Mouse (Mus musculus) CH12.LX (cell line): Measurements from ENCODE around the gene Lad1.

Experiments
- CHD2 ChIP-seq: IDR thresholded peaks from 2 replicates; pipeline ENCODE4 v1.6.1; 2011; ENCODE audit warnings: low read length, improper control_type of control experiment
- CTCF ChIP-seq, 2 experiments: IDR thresholded peaks in 1 of 2; conservative IDR thresholded peaks in 1 of 2; 2 replicates each; pipeline ENCODE4 v1.5.1; 2011 to 2012; ENCODE audit warnings: low read depth in 2 of 2, low read length in 2 of 2, improper control_type of control experiment in 1 of 2, inconsistent platforms in 1 of 2, mild to moderate bottlenecking in 1 of 2, moderate library complexity in 1 of 2
- E2F4 ChIP-seq: IDR thresholded peaks from 2 replicates; pipeline ENCODE4 v1.6.1; 2011; ENCODE audit warnings: low read depth, low read length, improper control_type of control experiment; ENCODE audit not compliant: insufficient replicate concordance
- EP300 ChIP-seq: IDR thresholded peaks from 2 replicates; pipeline ENCODE4 v1.6.1; 2011; ENCODE audit warnings: low read length, improper control_type of control experiment
- ETS1 ChIP-seq: conservative IDR thresholded peaks from 2 replicates; pipeline ENCODE4 v1.6.1; 2012; ENCODE audit warnings: low read depth, mild to moderate bottlenecking, inconsistent platforms, low read length, improper control_type of control experiment, moderate library complexity
- GABPA ChIP-seq: IDR thresholded peaks from 2 replicates; pipeline ENCODE4 v1.6.1; 2012; ENCODE audit warnings: low read depth, low read length, improper control_type of control experiment, inconsistent platforms; ENCODE audit not compliant: insufficient replicate concordance
- HCFC1 ChIP-seq: IDR thresholded peaks from 2 replicates; pipeline ENCODE4 v1.6.1; 2012; ENCODE audit warnings: low read depth, mild to moderate bottlenecking, inconsistent platforms, low read length, improper control_type of control experiment
- MAX ChIP-seq: IDR thresholded peaks from 2 replicates; pipeline ENCODE4 v1.6.1; 2011; ENCODE audit warnings: low read length, improper control_type of control experiment
- POLR2A ChIP-seq: IDR thresholded peaks from 2 replicates; pipeline ENCODE4 v1.6.1; 2011; ENCODE audit warnings: low read depth, mild to moderate bottlenecking, improper control_type of control experiment, low read length
- ZMIZ1 ChIP-seq: IDR thresholded peaks from 2 replicates; pipeline ENCODE4 v1.6.1; 2012; ENCODE audit warnings: low read depth, mild to moderate bottlenecking, inconsistent platforms, low read length, improper control_type of control experiment
- ZNF384 ChIP-seq: IDR thresholded peaks from 2 replicates; pipeline ENCODE4 v1.6.1; 2012; ENCODE audit warnings: low read depth, low read length, improper control_type of control experiment, inconsistent platforms

GRCm38 (mm10) chr1:135857137-135857775, 38.9 kb downstream of the Lad1 start:
- no peak for TF ChIP-seq EP300
- no peak for TF ChIP-seq HCFC1
- no peak for TF ChIP-seq CTCF (conservative IDR thresholded peaks at IDR 0.05 in 1 of 2, IDR thresholded peaks at IDR 0.05 in 1 of 2; ENCODE audit: low read depth in 2 of 2, low read length in 2 of 2)
- TF ChIP-seq MAX = no peak
- TF ChIP-seq POLR2A = no peak
- no peak for TF ChIP-seq GABPA
- no peak for TF ChIP-seq CHD2
- no peak for TF ChIP-seq E2F4
- no peak for TF ChIP-seq ZMIZ1
- no peak for TF ChIP-seq ZNF384
- no peak for TF ChIP-seq ETS1
